9 mouse cellular contexts compared by ENCODE assay signal in genomic region chr10:100065529-100066301, GRCm38 (mm10). TPM values are rescaled to one million over a fixed set of nuclear protein-coding genes. Genes with fewer than 3 reads are reported as not detected.
DNase-seq lines count a peak whose midpoint lies in the region; ATAC-seq lines count a peak whose summit lies in the region.
"Had no signal": no experiment of that assay in that cellular context is flagged by ENCODE, and none has a peak within 500 bp of the region (broad histone marks: within the 10 kb centered on the region; RNA-seq: fewer than 3 reads in every experiment).

No protein-coding gene starts in this region.

- H3K27ac ChIP-seq in kidney, embryonic 15.5 days, result no peak overlapping the region
- 0 out of 2 replicates have a peak overlapping the region, but pooled peaks have one; percentile 3 for H3K27ac ChIP-seq in midbrain, embryonic 16.5 days (ENCODE audit: low read length)
- no peak overlapping the region for H3K27ac ChIP-seq in liver, embryonic 11.5 days (ENCODE audit: low read depth, low read length)

- no peaks in the 10 kb centered on the region for H3K27me3 ChIP-seq in kidney, embryonic 15.5 days
- no peaks in the 10 kb centered on the region for H3K27me3 ChIP-seq in midbrain, embryonic 16.5 days (ENCODE audit: control insufficient read depth, insufficient read depth, low read depth, low read length)
- H3K27me3 ChIP-seq in liver, embryonic 11.5 days (replicated peaks; ENCODE audit: control insufficient read depth, insufficient read depth, low read length), result no peaks in the 10 kb centered on the region

- no peak overlapping the region for H3K4me2 ChIP-seq in kidney, embryonic 15.5 days
- peak overlapping the region; percentile 7; the same call in 1 of the 2 replicates for H3K4me2 ChIP-seq in midbrain, embryonic 16.5 days (ENCODE audit: low read length)
- H3K4me2 ChIP-seq in liver, embryonic 11.5 days, result no peak overlapping the region

- H3K4me3 ChIP-seq in kidney, embryonic 15.5 days (replicated peaks), result no peak overlapping the region
- H3K4me3 ChIP-seq in midbrain, embryonic 16.5 days (ENCODE audit: low read depth, low read length), result no peak overlapping the region
- H3K4me3 ChIP-seq in liver, embryonic 11.5 days (ENCODE audit: low read depth, low read length), result no peak overlapping the region

- H3K9ac ChIP-seq in kidney, embryonic 15.5 days, result no peak overlapping the region
- H3K9ac ChIP-seq in midbrain, embryonic 16.5 days (ENCODE audit: low read depth, low read length), result no peak overlapping the region
- no peak overlapping the region for H3K9ac ChIP-seq in liver, embryonic 11.5 days (ENCODE audit: low read depth, low read length)

- DNase-seq in kidney, adult 11 months, result peak; percentile 7
- peak; percentile 23 for DNase-seq in embryo, embryonic 10 days (ENCODE audit: low spot score)
- peak; percentile 36 for DNase-seq in heart, postnatal 4 days
- DNase-seq in right cerebral cortex, adult 18-20 months, result no peak
- no peak for DNase-seq in liver, embryonic 11.5 days (ENCODE audit: low spot score)
- no peak for DNase-seq in layer of hippocampus, postnatal 10 days (ENCODE audit: low spot score in 2 of 2)

- no peaks in the 10 kb centered on the region for H3K9me3 ChIP-seq in kidney, embryonic 15.5 days (replicated peaks)
- no peaks in the 10 kb centered on the region for H3K9me3 ChIP-seq in midbrain, embryonic 16.5 days (replicated peaks; ENCODE audit: control insufficient read depth, low read length, poor library complexity, severe bottlenecking)
- H3K9me3 ChIP-seq in liver, embryonic 11.5 days (ENCODE audit: control insufficient read depth, low read length), result no peaks in the 10 kb centered on the region

- WGBS in kidney, embryonic 15.5 days, result 40% methylated on average over 12 of the region's 12 CpGs
- WGBS in midbrain, embryonic 16.5 days, result 15% methylated on average over 12 of the region's 12 CpGs
- WGBS in liver, embryonic 11.5 days, result 72% methylated on average over 12 of the region's 12 CpGs

- ATAC-seq in kidney, embryonic 15.5 days (replicated peaks; ENCODE audit: low FRiP score), result no peak
- peak; percentile 76 for ATAC-seq in midbrain, embryonic 16.5 days
- no peak for ATAC-seq in liver, embryonic 11.5 days (replicated peaks; ENCODE audit: low FRiP score)

- H3K4me1 ChIP-seq in kidney, embryonic 15.5 days, result no peaks in the 10 kb centered on the region
- no peaks in the 10 kb centered on the region for H3K4me1 ChIP-seq in midbrain, embryonic 16.5 days (ENCODE audit: control insufficient read depth, insufficient read depth, low read length)
- H3K4me1 ChIP-seq in liver, embryonic 11.5 days (replicated peaks; ENCODE audit: control insufficient read depth, insufficient read depth, low read length), result no peaks in the 10 kb centered on the region

- no peaks in the 10 kb centered on the region for H3K36me3 ChIP-seq in kidney, embryonic 15.5 days
- H3K36me3 ChIP-seq in midbrain, embryonic 16.5 days (ENCODE audit: control insufficient read depth, insufficient read depth, low read length), result no peaks in the 10 kb centered on the region
- H3K36me3 ChIP-seq in liver, embryonic 11.5 days (ENCODE audit: control insufficient read depth, insufficient read depth, low read length), result no peaks in the 10 kb centered on the region

RNA-seq across cellular contexts. Expression of gene Kitl, which starts 50.3 kb away (rescaled TPM):
- 24.3 and 26.3 TPM in 2 replicates for polyA plus RNA-seq in kidney, embryonic 15.5 days (2015; fragmentation: Nextera tagmentation; extraction: Ambion mirVana)
- 100 to 1,000 TPM in 1 of 2 experiments, 10 to 100 TPM in 1; 96.3 to 105 TPM for total RNA-seq in heart, postnatal 4 days (2021)
- polyA plus RNA-seq in midbrain, embryonic 16.5 days (2015; fragmentation: Nextera tagmentation; extraction: Ambion mirVana), result 67.0 and 99.2 TPM in 2 replicates
- polyA plus RNA-seq in liver, embryonic 11.5 days (2014; fragmentation: Nextera tagmentation; extraction: Ambion mirVana), result 24.0 and 30.4 TPM in 2 replicates
- total RNA-seq in layer of hippocampus, postnatal 10 days (2021), result 10 to 100 TPM; 32.5 to 52.9 TPM
- total RNA-seq: neutrophil, adult 5-6 weeks had no signal

Comparison
In these comparisons a context has a peak if more than half of its experiments do, and no peak if none do; other contexts are left out.
1. DNase-seq: peak in kidney, adult 11 months (single experiment), embryo, embryonic 10 days (single experiment) and heart, postnatal 4 days (single experiment); none in right cerebral cortex, adult 18-20 months (single experiment), liver, embryonic 11.5 days (single experiment) and layer of hippocampus, postnatal 10 days (0 of 2).